Mouse (Mus musculus) layer of hippocampus, postnatal 10 days (tissue): ENCODE measurements around the gene Atrip. TPM values are rescaled to one million over a fixed set of nuclear protein-coding genes. Genes with fewer than 3 reads are reported as not detected.
A peak's percentile ranks its signal among the peaks of the same experiment; 100 is the strongest.

Experiments
- DNase-seq, 2 experiments: peaks; one replicate each; pipeline ENCODE4 v3.0.0; 2021; ENCODE audit warnings: low spot score in 2 of 2
- long read RNA-seq: library from polyadenylated mRNA; stranded (forward); transcript quantifications from one replicate; pipeline ENCODE4 v2.0.0, GENCODE M21; 2023
- total RNA-seq, 2 experiments: library from RNA; stranded (reverse); gene quantifications; 2 replicates each; pipeline ENCODE4 v1.2.3; 2021

Gene Atrip
- 10 to 100 TPM; 28.5 to 29.9 TPM for total RNA-seq
- long read RNA-seq, transcript Atrip-201 (13 exons, 2,572 nt) = major isoform, 27 of 41 reads
- long read RNA-seq, partial matches to known transcripts = 2 of 41 reads
- long read RNA-seq, other reads (novel, unspliced or antisense) = 10 of 41 reads

DNA sequence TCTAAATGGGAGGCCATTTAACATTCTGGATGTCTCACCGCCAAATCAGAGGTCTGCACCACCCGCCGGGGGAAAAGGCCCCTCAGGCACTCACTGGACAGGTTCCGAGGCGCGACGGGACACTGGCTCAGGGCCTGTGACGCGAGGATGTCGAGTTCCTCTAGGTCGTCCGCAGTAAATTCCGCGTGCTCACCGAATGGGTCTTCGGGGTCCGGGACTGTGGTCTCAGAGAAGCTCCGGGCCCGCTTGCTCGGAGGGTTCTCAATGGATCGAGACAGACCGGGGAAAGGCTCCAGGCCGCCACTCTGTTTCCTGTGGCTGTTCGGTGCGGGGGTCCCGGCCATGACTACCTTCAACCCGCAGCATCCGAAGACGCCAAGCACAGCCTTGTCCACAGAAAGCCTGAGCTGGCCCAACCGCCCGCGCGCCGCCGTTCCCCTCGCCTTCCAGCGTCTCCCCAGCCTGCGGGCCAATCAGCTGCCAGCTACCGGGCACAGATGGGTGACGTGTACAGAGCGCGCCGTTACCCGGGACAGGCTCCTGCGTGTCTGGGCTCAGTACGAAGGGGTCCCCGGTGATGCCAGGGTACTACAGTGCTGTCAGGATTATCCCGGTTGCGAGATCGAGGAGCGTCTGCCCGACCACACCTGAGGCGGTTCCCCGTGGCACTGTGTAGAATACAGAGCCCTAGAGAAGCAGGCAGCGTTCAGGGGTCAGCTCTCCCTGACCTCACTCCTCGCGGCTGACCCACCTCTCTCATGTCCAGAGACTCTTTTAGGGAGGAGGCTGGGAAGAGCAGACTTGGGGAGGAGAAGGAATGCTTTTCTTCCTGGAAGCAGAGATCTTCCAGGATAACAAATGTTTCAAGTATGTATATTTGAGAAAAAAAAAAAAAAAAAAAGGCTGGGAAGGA lies at the start of gene Atrip:
Gene Atrip (minus strand): TSS at position 464 of the 913 bp plus-strand sequence.
- peak; percentile 93 to 94 for DNase-seq

DNA sequence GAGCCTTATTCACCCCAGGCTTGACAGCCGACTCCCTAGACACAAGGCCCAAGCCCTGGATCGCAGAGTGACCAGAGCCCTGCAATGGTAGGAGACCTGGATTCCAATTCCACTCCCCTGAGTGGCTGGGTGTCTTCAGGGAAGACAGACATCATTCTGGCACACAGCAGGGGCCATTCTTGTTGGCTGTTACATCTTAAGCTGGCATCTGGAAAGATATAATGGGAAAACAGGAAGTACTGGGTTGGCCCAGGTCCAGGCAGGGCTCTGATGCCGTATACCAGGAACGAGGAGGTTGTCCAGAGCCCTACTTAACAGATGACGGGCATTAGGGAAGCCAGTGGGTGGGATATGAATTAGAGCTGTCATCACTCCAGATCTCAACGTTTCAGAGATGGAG lies 49.3 kb upstream of the Atrip start:
- DNase-seq = no peak

- DNase-seq = peak; percentile 49 to 61
Observed at GRCm38 (mm10) chr9:109122553-109123085, 48.7 kb upstream of the Atrip start.

GRCm38 (mm10) chr9:109120956-109121355 lies 47.0 kb upstream of the Atrip start:
- no peak for DNase-seq

GRCm38 (mm10) chr9:109119571-109119970 lies 45.6 kb upstream of the Atrip start:
- DNase-seq = no peak

GRCm38 (mm10) chr9:109118106-109118505 lies 44.2 kb upstream of the Atrip start:
- DNase-seq = no peak

DNA sequence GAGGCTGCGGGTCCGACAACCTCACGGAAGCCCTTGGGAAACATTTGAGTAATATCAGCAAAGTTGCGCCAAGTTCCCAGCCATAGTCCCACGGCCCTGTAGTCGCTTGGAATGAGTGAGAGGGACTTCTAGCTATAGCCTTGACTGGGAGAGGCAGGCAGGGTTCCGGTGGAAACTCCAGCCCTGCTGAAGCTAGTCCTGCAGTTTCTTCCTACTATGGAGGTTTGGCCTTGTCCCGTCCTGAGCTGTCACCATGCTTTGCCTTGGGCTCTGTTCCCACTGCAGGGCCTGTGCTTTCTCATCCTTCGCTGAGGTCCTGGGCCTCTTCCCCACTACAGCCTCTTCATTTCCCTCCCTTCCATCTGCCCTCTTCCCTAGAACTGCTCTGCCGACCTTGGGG lies 42.3 kb upstream of the Atrip start:
- DNase-seq = no peak

- DNase-seq = no peak
Observed at GRCm38 (mm10) chr9:109114871-109115270, 40.9 kb upstream of the Atrip start.

- DNase-seq = no peak
Observed at GRCm38 (mm10) chr9:109114276-109114675, 40.4 kb upstream of the Atrip start.

GRCm38 (mm10) chr9:109113331-109113730 lies 39.4 kb upstream of the Atrip start:
- no peak for DNase-seq

- DNase-seq = no peak
Observed at GRCm38 (mm10) chr9:109111591-109111990, 37.7 kb upstream of the Atrip start.

DNA sequence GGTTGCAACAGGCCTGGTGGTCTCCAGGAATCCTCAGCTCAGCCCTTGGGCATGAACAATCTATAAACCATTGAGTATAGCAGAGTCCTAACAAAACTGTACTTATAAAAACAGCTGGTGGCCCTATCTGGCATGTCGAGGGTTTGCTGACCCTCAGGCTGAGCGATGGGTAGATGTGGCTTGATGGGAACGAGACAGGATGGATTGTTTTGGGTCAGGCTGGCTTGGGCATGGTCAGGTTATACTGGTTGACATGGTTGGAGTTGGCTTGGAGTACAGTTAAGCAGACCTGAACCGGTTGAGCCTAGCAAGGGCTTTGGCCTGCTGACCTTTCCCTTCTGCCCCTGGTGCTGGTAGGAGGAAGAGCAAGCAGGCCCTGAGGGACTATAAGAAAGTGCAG lies 37.2 kb upstream of the Atrip start:
- DNase-seq = no peak

GRCm38 (mm10) chr9:109110240-109110639 lies 36.3 kb upstream of the Atrip start:
- no peak for DNase-seq

- DNase-seq = no peak
Observed at GRCm38 (mm10) chr9:109107341-109107740, 33.4 kb upstream of the Atrip start.

- no peak for DNase-seq
Observed at GRCm38 (mm10) chr9:109105648-109106047, 31.7 kb upstream of the Atrip start.

DNA sequence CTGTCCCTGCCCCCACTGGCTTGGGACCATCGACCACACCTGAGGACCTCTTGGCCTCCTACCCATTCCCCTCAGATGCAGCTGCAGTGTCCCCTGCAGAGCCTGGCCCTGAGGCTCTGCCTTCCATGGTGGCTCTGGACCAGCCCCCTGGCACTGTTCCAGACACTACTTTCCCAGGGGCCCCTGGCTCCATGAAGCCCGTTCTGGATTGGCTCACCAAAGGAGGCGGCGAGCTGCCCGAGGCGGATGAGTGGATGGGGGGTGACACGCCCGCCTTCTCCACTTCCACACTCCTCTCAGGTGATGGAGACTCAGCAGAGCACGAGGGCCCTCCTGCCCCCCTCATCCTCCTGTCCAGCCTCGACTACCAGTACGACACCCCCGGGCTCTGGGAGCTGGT lies 31.1 kb upstream of the Atrip start:
- peak; percentile 55 to 74 for DNase-seq

DNA sequence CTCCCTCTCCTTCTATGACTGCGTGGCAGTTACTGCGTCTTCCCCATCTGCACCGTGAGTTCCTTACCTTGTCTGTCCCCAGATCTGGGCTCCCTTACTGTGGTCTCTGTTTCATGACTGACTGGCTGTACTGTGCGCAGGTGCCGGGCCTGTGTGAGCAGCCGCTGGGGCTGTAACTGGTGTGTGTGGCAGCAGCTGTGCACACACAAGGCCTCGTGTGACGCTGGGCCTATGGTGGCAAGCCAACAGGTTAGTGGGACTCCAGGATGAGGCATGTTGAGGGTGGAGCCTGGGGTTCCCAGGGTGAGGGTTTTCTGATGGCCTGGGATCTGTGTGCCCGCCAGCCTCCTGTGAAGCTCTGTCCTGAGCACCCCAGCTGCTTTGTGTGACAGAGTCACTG lies 30.2 kb upstream of the Atrip start:
- no peak for DNase-seq

- DNase-seq = no peak
Observed at GRCm38 (mm10) chr9:109103250-109103649, 29.3 kb upstream of the Atrip start.

- DNase-seq = no peak
Observed at GRCm38 (mm10) chr9:109102541-109102940, 28.6 kb upstream of the Atrip start.

DNA sequence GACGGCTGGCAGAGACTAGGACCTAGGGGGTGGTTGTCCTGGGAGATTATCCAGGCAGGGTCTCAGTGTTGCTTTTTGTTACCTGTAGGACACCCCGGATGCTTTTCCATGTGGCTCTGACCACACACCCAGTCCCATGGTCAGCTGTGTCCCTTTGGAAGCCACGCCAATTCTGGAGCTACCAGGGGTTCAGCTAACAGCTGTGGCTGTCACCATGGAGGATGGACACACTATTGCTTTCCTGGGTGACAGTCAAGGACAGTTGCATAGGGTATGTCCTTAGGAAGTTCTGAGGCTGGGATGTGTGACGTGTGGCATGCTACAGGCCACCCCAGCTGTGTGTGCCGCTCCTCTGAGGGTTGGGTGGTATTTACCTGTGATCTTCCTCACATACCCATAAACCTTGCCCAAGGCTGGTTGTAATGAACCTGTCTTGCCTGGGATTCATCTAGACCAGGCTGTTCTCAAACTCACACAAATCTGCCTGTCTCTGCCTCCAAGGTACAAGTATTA lies 28.1 kb upstream of the Atrip start:
- DNase-seq = no peak

DNA sequence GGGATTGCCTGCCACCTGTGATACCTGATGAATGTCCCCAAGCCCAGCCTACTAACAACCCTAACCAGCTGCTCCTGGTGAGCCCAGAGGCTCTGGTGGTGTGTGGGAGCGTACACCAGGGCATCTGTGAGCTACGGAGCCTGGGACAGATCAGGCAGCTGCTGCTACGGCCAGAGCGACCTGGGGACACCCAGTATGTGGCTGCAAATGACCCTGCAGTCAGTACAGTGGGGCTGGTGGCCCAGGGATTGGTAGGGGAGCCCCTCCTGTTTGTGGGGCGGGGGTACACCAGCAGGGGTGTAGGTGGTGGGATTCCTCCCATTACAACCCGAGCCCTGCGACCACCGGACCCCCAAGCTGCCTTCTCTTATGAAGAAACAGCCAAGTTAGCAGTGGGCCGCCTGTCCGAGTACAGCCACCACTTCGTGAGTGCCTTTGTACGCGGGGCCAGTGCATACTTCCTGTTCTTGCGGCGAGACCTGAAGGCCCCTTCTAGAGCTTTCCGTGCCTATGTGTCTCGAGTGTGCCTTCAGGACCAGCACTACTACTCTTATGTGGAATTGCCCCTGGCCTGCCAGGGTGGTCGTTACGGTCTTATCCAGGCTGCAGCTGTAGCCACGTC lies 26.5 kb upstream of the Atrip start:
- DNase-seq = no peak

DNA sequence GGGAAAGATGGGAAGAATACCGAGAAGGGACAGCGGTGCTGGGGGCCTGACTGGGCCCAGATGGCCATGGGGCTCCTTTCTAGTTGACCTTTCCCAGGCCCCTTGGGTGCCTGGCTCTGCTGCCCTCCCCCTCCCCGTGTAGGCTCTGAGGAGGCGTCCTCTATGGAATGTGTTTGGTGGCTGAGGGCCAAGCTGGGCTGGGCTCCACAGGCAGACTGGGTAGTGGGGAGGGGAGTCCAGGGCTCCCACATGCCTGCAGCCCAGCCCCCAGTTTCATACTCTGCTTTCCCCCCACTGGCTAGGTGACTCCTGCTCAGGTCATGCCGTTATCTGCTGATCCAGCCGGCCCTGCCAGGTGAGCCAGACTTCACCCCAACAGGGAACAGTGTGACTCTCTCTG lies 25.0 kb upstream of the Atrip start:
- DNase-seq = peak; percentile 60 to 75
